ENCODE assay signal across 17 mouse cellular contexts in the genomic region with DNA sequence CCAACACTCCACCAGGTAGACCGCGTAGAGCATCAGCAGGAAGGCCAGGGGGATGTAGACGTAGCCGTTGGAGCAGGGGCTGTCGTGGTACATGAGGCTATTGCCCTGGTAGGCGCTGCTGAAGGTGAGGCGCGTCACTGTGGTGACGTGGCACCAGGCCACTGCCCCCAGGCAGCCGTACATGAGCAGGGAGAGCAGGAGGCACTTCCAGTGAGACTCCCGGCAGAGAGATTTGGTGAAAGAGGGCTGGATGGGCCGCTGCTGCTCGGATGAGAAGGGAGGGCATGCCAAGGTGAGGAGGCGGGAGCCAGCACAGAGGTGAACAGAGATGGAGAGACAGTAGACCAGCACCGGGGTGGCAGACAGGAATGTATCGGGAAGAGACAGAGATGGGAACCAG. TPM values are rescaled to one million over a fixed set of nuclear protein-coding genes. Genes with fewer than 3 reads are reported as not detected.
A peak's percentile ranks its signal among the peaks of the same experiment; 100 is the strongest.
DNase-seq lines count a peak whose midpoint lies in the region; ATAC-seq and TF ChIP-seq lines count a peak whose summit lies in the region.
"Had no signal": no experiment of that assay in that cellular context is flagged by ENCODE, and none has a peak within 500 bp of the region (broad histone marks: within the 10 kb centered on the region; RNA-seq: fewer than 3 reads in every experiment).

No protein-coding gene starts in this region.

- no peak for ATAC-seq in forebrain, postnatal 0 days
- no peak for ATAC-seq in midbrain, embryonic 16.5 days
- no peak for ATAC-seq in midbrain, embryonic 15.5 days (replicated peaks)
- ATAC-seq in hindbrain, postnatal 0 days, result no peak
- no peak for ATAC-seq in intestine, postnatal 0 days

- H3K4me1 ChIP-seq in forebrain, postnatal 0 days (ENCODE audit: insufficient read depth), result peaks cover 11% of the 10 kb centered on the region
- H3K4me1 ChIP-seq in forebrain, embryonic 10.5 days, result peaks cover 74% of the 10 kb centered on the region
- peaks cover 35% of the 10 kb centered on the region for H3K4me1 ChIP-seq in midbrain, embryonic 16.5 days (ENCODE audit: control insufficient read depth, insufficient read depth, low read length)
- H3K4me1 ChIP-seq in midbrain, embryonic 15.5 days, result peaks cover 51% of the 10 kb centered on the region
- peaks cover 2% of the 10 kb centered on the region; the same call in 1 of the 2 replicates for H3K4me1 ChIP-seq in hindbrain, postnatal 0 days (ENCODE audit: insufficient read depth, low read length)
- no peaks in the 10 kb centered on the region for H3K4me1 ChIP-seq in intestine, postnatal 0 days (replicated peaks; ENCODE audit: control insufficient read depth, insufficient read depth, low read length)

- no peaks in the 10 kb centered on the region for H3K27me3 ChIP-seq in forebrain, postnatal 0 days (ENCODE audit: insufficient read depth, low read length)
- peaks cover 90% of the 10 kb centered on the region for H3K27me3 ChIP-seq in forebrain, embryonic 10.5 days (ENCODE audit: poor library complexity, severe bottlenecking)
- peaks cover 8% of the 10 kb centered on the region for H3K27me3 ChIP-seq in midbrain, embryonic 16.5 days (ENCODE audit: control insufficient read depth, insufficient read depth, low read depth, low read length)
- H3K27me3 ChIP-seq in midbrain, embryonic 15.5 days (replicated peaks), result peaks cover 21% of the 10 kb centered on the region
- H3K27me3 ChIP-seq in hindbrain, postnatal 0 days (ENCODE audit: insufficient read depth, low read length), result peaks cover 7% of the 10 kb centered on the region; the same call in 1 of the 2 replicates
- H3K27me3 ChIP-seq in intestine, postnatal 0 days (replicated peaks; ENCODE audit: control insufficient read depth, insufficient read depth, low read length), result peaks cover 84% of the 10 kb centered on the region

- no peak for TF ChIP-seq CTCF in forebrain, postnatal 0 days (IDR thresholded peaks at IDR 0.05; ENCODE audit: low read depth)
- TF ChIP-seq CTCF in hindbrain, postnatal 0 days (IDR thresholded peaks at IDR 0.05; ENCODE audit: low read depth), result no peak
- TF ChIP-seq CTCF in intestine, postnatal 0 days (IDR thresholded peaks at IDR 0.05; ENCODE audit: low read depth), result no peak

- no peaks in the 10 kb centered on the region for H3K9me3 ChIP-seq in forebrain, postnatal 0 days (ENCODE audit: low read length)
- no peaks in the 10 kb centered on the region; the same call in 1 of the 2 replicates for H3K9me3 ChIP-seq in forebrain, embryonic 10.5 days
- no peaks in the 10 kb centered on the region for H3K9me3 ChIP-seq in midbrain, embryonic 16.5 days (replicated peaks; ENCODE audit: control insufficient read depth, low read length, poor library complexity, severe bottlenecking)
- no peaks in the 10 kb centered on the region for H3K9me3 ChIP-seq in midbrain, embryonic 15.5 days
- no peaks in the 10 kb centered on the region for H3K9me3 ChIP-seq in hindbrain, postnatal 0 days (ENCODE audit: low read length)
- H3K9me3 ChIP-seq in intestine, postnatal 0 days (ENCODE audit: control insufficient read depth), result no peaks in the 10 kb centered on the region
- H3K9me3 ChIP-seq: limb, embryonic 12.5 days; liver, embryonic 15.5 days; midbrain, embryonic 10.5 days had no signal

- H3K9ac ChIP-seq in forebrain, postnatal 0 days, result no peak overlapping the region
- 0 out of 2 replicates have a peak overlapping the region, but pooled peaks have one; percentile 38 for H3K9ac ChIP-seq in midbrain, embryonic 16.5 days (ENCODE audit: low read depth, low read length)
- no peak overlapping the region for H3K9ac ChIP-seq in midbrain, embryonic 15.5 days
- H3K9ac ChIP-seq in hindbrain, postnatal 0 days (replicated peaks; ENCODE audit: low read length), result no peak overlapping the region
- H3K9ac ChIP-seq in intestine, postnatal 0 days (ENCODE audit: low read depth, low read length), result no peak overlapping the region
- H3K9ac ChIP-seq: limb, embryonic 12.5 days; liver, embryonic 15.5 days had no signal

- no peak overlapping the region for H3K27ac ChIP-seq in forebrain, postnatal 0 days (ENCODE audit: low read depth, low read length)
- no peak overlapping the region for H3K27ac ChIP-seq in forebrain, embryonic 10.5 days
- H3K27ac ChIP-seq in midbrain, embryonic 16.5 days (ENCODE audit: low read length), result no peak overlapping the region
- H3K27ac ChIP-seq in midbrain, embryonic 15.5 days, result no peak overlapping the region
- H3K27ac ChIP-seq in hindbrain, postnatal 0 days, result no peak overlapping the region
- no peak overlapping the region for H3K27ac ChIP-seq in intestine, postnatal 0 days (ENCODE audit: low read depth, low read length)
- H3K27ac ChIP-seq: limb, embryonic 12.5 days; liver, embryonic 15.5 days; midbrain, embryonic 10.5 days had no signal

- no peak for DNase-seq in forebrain, postnatal 0 days
- no peak for DNase-seq in forebrain, embryonic 10.5 days (ENCODE audit: extremely low spot score, low spot score)
- DNase-seq in cerebellum, adult 9-11 months, result peak; percentile 85
- DNase-seq in hindbrain, postnatal 0 days (ENCODE audit: low spot score), result no peak
- DNase-seq in thymus, postnatal 10 days (ENCODE audit: low spot score in 2 of 2), result no peak
- DNase-seq: adrenal gland, adult 8-10 months; kidney, adult 9 months; lung, postnatal 14 days; thymus, adult 2 months had no signal

- H3K36me3 ChIP-seq in forebrain, postnatal 0 days (ENCODE audit: insufficient read depth), result peaks cover 28% of the 10 kb centered on the region
- H3K36me3 ChIP-seq in forebrain, embryonic 10.5 days (replicated peaks), result peaks cover 21% of the 10 kb centered on the region
- peaks cover 20% of the 10 kb centered on the region for H3K36me3 ChIP-seq in midbrain, embryonic 16.5 days (ENCODE audit: control insufficient read depth, insufficient read depth, low read length)
- peaks cover 15% of the 10 kb centered on the region for H3K36me3 ChIP-seq in midbrain, embryonic 15.5 days (replicated peaks)
- H3K36me3 ChIP-seq in hindbrain, postnatal 0 days (ENCODE audit: insufficient read depth, low read length), result 0 out of 2 replicates have a peak, but pooled peaks cover 2% of the 10 kb centered on the region
- peaks cover 3% of the 10 kb centered on the region; the same call in 1 of the 2 replicates for H3K36me3 ChIP-seq in intestine, postnatal 0 days (ENCODE audit: control insufficient read depth, insufficient read depth)
- H3K36me3 ChIP-seq: G1E; liver, embryonic 15.5 days had no signal

- H3K4me3 ChIP-seq in forebrain, postnatal 0 days (ENCODE audit: low read depth, low read length), result no peak overlapping the region
- no peak overlapping the region for H3K4me3 ChIP-seq in forebrain, embryonic 10.5 days
- H3K4me3 ChIP-seq in midbrain, embryonic 16.5 days (ENCODE audit: low read depth, low read length), result no peak overlapping the region
- H3K4me3 ChIP-seq in midbrain, embryonic 15.5 days, result no peak overlapping the region
- no peak overlapping the region for H3K4me3 ChIP-seq in hindbrain, postnatal 0 days (ENCODE audit: low read length)
- no peak overlapping the region for H3K4me3 ChIP-seq in intestine, postnatal 0 days (ENCODE audit: low read depth, low read length)
- H3K4me3 ChIP-seq: erythroblast, embryonic 14.5 days; limb, embryonic 12.5 days; liver, embryonic 15.5 days; midbrain, embryonic 10.5 days had no signal

- peak overlapping the region; percentile 55 for H3K4me2 ChIP-seq in forebrain, postnatal 0 days (ENCODE audit: low read depth)
- peak overlapping the region; percentile 64; the same call in 1 of the 2 replicates for H3K4me2 ChIP-seq in midbrain, embryonic 16.5 days (ENCODE audit: low read length)
- no peak overlapping the region for H3K4me2 ChIP-seq in midbrain, embryonic 15.5 days
- peak overlapping the region; percentile 72; the same call in 1 of the 2 replicates for H3K4me2 ChIP-seq in hindbrain, postnatal 0 days (ENCODE audit: low read depth, low read length)
- H3K4me2 ChIP-seq in intestine, postnatal 0 days (replicated peaks; ENCODE audit: low read depth), result no peak overlapping the region
- H3K4me2 ChIP-seq: limb, embryonic 12.5 days; liver, embryonic 15.5 days had no signal

- WGBS in forebrain, postnatal 0 days, result 71% methylated on average over 16 of the region's 16 CpGs
- WGBS in forebrain, embryonic 10.5 days, result 68% methylated on average over 16 of the region's 16 CpGs
- 71% methylated on average over 16 of the region's 16 CpGs for WGBS in midbrain, embryonic 16.5 days
- 71% methylated on average over 16 of the region's 16 CpGs for WGBS in midbrain, embryonic 15.5 days
- WGBS in hindbrain, postnatal 0 days, result 62% methylated on average over 16 of the region's 16 CpGs
- WGBS in intestine, postnatal 0 days, result 72% methylated on average over 16 of the region's 16 CpGs

RNA-seq across cellular contexts. Expression of a gene that starts 2.5 kb away (rescaled TPM):
- total RNA-seq in forebrain, postnatal 0 days (2014; rRNA removed), result 79.2 and 79.6 TPM in 2 replicates
- 32.2 and 33.7 TPM in 2 replicates for polyA plus RNA-seq in forebrain, postnatal 0 days (2015; fragmentation: Nextera tagmentation; extraction: Ambion mirVana)
- polyA plus RNA-seq in forebrain, embryonic 10.5 days (2016; fragmentation: Nextera tagmentation; extraction: Ambion mirVana), result 4.8 and 6.3 TPM in 2 replicates
- 31.0 and 32.5 TPM in 2 replicates for polyA plus RNA-seq in midbrain, embryonic 16.5 days (2015; fragmentation: Nextera tagmentation; extraction: Ambion mirVana)
- polyA plus RNA-seq in midbrain, embryonic 15.5 days (2015; fragmentation: Nextera tagmentation; extraction: Ambion mirVana), result 32.1 and 33.9 TPM in 2 replicates
- total RNA-seq in hindbrain, postnatal 0 days (2014; rRNA removed), result 107 and 114 TPM in 2 replicates
- 29.5 and 29.8 TPM in 2 replicates for polyA plus RNA-seq in hindbrain, postnatal 0 days (2015; fragmentation: Nextera tagmentation; extraction: Ambion mirVana)
- 0.68 TPM in 2 replicates for polyA plus RNA-seq in intestine, postnatal 0 days (2015; fragmentation: Nextera tagmentation; extraction: Ambion mirVana)
- polyA plus RNA-seq: erythroblast, embryonic 14.5 days; G1E had no signal

RNA-seq across cellular contexts. Expression of a gene that starts 8.6 kb away (rescaled TPM):
- 2.8 and 3.1 TPM in 2 replicates for total RNA-seq in forebrain, postnatal 0 days (2014; rRNA removed)
- polyA plus RNA-seq in forebrain, postnatal 0 days (2015; fragmentation: Nextera tagmentation; extraction: Ambion mirVana), result 2.2 and 2.7 TPM in 2 replicates
- 6.6 and 6.9 TPM in 2 replicates for polyA plus RNA-seq in forebrain, embryonic 10.5 days (2016; fragmentation: Nextera tagmentation; extraction: Ambion mirVana)
- polyA plus RNA-seq in midbrain, embryonic 16.5 days (2015; fragmentation: Nextera tagmentation; extraction: Ambion mirVana), result 3.6 and 3.7 TPM in 2 replicates
- 3.5 and 5.3 TPM in 2 replicates for polyA plus RNA-seq in midbrain, embryonic 15.5 days (2015; fragmentation: Nextera tagmentation; extraction: Ambion mirVana)
- total RNA-seq in hindbrain, postnatal 0 days (2014; rRNA removed), result 7.7 and 9.2 TPM in 2 replicates
- polyA plus RNA-seq in hindbrain, postnatal 0 days (2015; fragmentation: Nextera tagmentation; extraction: Ambion mirVana), result 5.2 and 6.0 TPM in 2 replicates
- 3.8 and 4.0 TPM in 2 replicates for polyA plus RNA-seq in intestine, postnatal 0 days (2015; fragmentation: Nextera tagmentation; extraction: Ambion mirVana)

RNA-seq across cellular contexts. Expression of a gene that starts 16.7 kb away (rescaled TPM):
- total RNA-seq in forebrain, postnatal 0 days (2014; rRNA removed), result 80.9 and 87.0 TPM in 2 replicates
- 83.8 and 89.6 TPM in 2 replicates for polyA plus RNA-seq in forebrain, postnatal 0 days (2015; fragmentation: Nextera tagmentation; extraction: Ambion mirVana)
- 114 and 117 TPM in 2 replicates for polyA plus RNA-seq in forebrain, embryonic 10.5 days (2016; fragmentation: Nextera tagmentation; extraction: Ambion mirVana)
- 76.0 and 79.6 TPM in 2 replicates for polyA plus RNA-seq in midbrain, embryonic 16.5 days (2015; fragmentation: Nextera tagmentation; extraction: Ambion mirVana)
- 85.5 and 93.4 TPM in 2 replicates for polyA plus RNA-seq in midbrain, embryonic 15.5 days (2015; fragmentation: Nextera tagmentation; extraction: Ambion mirVana)
- total RNA-seq in hindbrain, postnatal 0 days (2014; rRNA removed), result 105 and 139 TPM in 2 replicates
- 90.3 and 94.0 TPM in 2 replicates for polyA plus RNA-seq in hindbrain, postnatal 0 days (2015; fragmentation: Nextera tagmentation; extraction: Ambion mirVana)
- polyA plus RNA-seq in intestine, postnatal 0 days (2015; fragmentation: Nextera tagmentation; extraction: Ambion mirVana), result 77.7 and 79.5 TPM in 2 replicates

RNA-seq across cellular contexts. Expression of a gene that starts 23.7 kb away (rescaled TPM):
- 1.0 and 1.4 TPM in 2 replicates for total RNA-seq in forebrain, postnatal 0 days (2014; rRNA removed)
- polyA plus RNA-seq in forebrain, postnatal 0 days (2015; fragmentation: Nextera tagmentation; extraction: Ambion mirVana), result 4.7 and 5.7 TPM in 2 replicates
- 1.1 and 1.3 TPM in 2 replicates for polyA plus RNA-seq in forebrain, embryonic 10.5 days (2016; fragmentation: Nextera tagmentation; extraction: Ambion mirVana)
- 4.3 and 5.0 TPM in 2 replicates for polyA plus RNA-seq in midbrain, embryonic 16.5 days (2015; fragmentation: Nextera tagmentation; extraction: Ambion mirVana)
- polyA plus RNA-seq in midbrain, embryonic 15.5 days (2015; fragmentation: Nextera tagmentation; extraction: Ambion mirVana), result 6.0 and 6.2 TPM in 2 replicates
- total RNA-seq in hindbrain, postnatal 0 days (2014; rRNA removed), result 0.58 and 1.5 TPM in 2 replicates
- polyA plus RNA-seq in hindbrain, postnatal 0 days (2015; fragmentation: Nextera tagmentation; extraction: Ambion mirVana), result 3.9 and 4.3 TPM in 2 replicates
- not detected in 2 replicates for polyA plus RNA-seq in intestine, postnatal 0 days (2015; fragmentation: Nextera tagmentation; extraction: Ambion mirVana)
- total RNA-seq: adrenal gland, adult 8-10 months; G1E had no signal
- polyA plus RNA-seq: erythroblast, embryonic 14.5 days; G1E had no signal

RNA-seq across cellular contexts. Expression of a gene that starts 26.1 kb away (rescaled TPM):
- 1,283 and 1,351 TPM in 2 replicates for total RNA-seq in forebrain, postnatal 0 days (2014; rRNA removed)
- 1,258 and 1,497 TPM in 2 replicates for polyA plus RNA-seq in forebrain, postnatal 0 days (2015; fragmentation: Nextera tagmentation; extraction: Ambion mirVana)
- polyA plus RNA-seq in forebrain, embryonic 10.5 days (2016; fragmentation: Nextera tagmentation; extraction: Ambion mirVana), result 2,210 and 2,220 TPM in 2 replicates
- polyA plus RNA-seq in midbrain, embryonic 16.5 days (2015; fragmentation: Nextera tagmentation; extraction: Ambion mirVana), result 1,403 and 1,446 TPM in 2 replicates
- 1,488 and 1,537 TPM in 2 replicates for polyA plus RNA-seq in midbrain, embryonic 15.5 days (2015; fragmentation: Nextera tagmentation; extraction: Ambion mirVana)
- 982 and 1,365 TPM in 2 replicates for total RNA-seq in hindbrain, postnatal 0 days (2014; rRNA removed)
- 1,472 and 1,504 TPM in 2 replicates for polyA plus RNA-seq in hindbrain, postnatal 0 days (2015; fragmentation: Nextera tagmentation; extraction: Ambion mirVana)
- polyA plus RNA-seq in intestine, postnatal 0 days (2015; fragmentation: Nextera tagmentation; extraction: Ambion mirVana), result 483 and 505 TPM in 2 replicates

Comparison
In these comparisons a context has a peak if more than half of its experiments do, and no peak if none do; other contexts are left out.
1. H3K4me2 ChIP-seq: peak in forebrain, postnatal 0 days (single experiment), midbrain, embryonic 16.5 days (single experiment) and hindbrain, postnatal 0 days (single experiment); none in midbrain, embryonic 15.5 days (single experiment) and intestine, postnatal 0 days (single experiment).